Mouse (Mus musculus) right cerebral cortex, postnatal 4 days (tissue): Measurements from ENCODE around the gene Gm7029.
"Not testable (repeated sequence)": the region's sequence is repeated elsewhere in the genome, so short reads cannot be mapped to it uniquely, and the experiment has no call there.

ENCODE experiments used
- DNase-seq: peaks from one replicate; pipeline ENCODE4 v3.0.0-alpha.2; 2022

The Gm7029 gene

GRCm38 (mm10) chr17:33892429-33892828 is 18.8 kb downstream of the Gm7029 start:
- no peak for DNase-seq

GRCm38 (mm10) chr17:33893011-33893410 is 19.4 kb downstream of the Gm7029 start:
- not testable (repeated sequence) for DNase-seq

GRCm38 (mm10) chr17:33897114-33897794 is 23.6 kb downstream of the Gm7029 start:
- no peak for DNase-seq

DNA sequence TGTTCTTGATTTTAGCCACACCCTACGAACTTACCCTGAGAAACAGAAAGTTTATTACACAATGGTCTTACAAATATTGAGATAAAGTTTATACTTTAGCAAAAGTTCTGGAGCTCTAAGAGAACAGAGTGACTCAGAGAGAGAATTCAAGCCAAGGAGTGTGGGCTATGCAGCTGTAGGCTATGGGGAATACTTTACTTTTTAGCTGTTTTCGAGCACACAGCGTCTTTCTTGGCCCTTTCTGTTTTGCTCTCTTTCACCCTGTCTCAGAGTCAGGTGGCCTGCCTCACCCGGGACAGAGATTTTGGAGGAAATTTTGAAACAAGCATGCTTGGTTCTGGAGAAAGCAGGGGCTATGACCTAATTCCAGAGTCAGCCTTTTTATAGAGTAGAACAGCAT is 24.6 kb downstream of the Gm7029 start:
- DNase-seq, result not testable (repeated sequence)

- no peak for DNase-seq
These were observed 26.0 kb downstream of the Gm7029 start for GRCm38 (mm10) chr17:33899642-33900041.

DNA sequence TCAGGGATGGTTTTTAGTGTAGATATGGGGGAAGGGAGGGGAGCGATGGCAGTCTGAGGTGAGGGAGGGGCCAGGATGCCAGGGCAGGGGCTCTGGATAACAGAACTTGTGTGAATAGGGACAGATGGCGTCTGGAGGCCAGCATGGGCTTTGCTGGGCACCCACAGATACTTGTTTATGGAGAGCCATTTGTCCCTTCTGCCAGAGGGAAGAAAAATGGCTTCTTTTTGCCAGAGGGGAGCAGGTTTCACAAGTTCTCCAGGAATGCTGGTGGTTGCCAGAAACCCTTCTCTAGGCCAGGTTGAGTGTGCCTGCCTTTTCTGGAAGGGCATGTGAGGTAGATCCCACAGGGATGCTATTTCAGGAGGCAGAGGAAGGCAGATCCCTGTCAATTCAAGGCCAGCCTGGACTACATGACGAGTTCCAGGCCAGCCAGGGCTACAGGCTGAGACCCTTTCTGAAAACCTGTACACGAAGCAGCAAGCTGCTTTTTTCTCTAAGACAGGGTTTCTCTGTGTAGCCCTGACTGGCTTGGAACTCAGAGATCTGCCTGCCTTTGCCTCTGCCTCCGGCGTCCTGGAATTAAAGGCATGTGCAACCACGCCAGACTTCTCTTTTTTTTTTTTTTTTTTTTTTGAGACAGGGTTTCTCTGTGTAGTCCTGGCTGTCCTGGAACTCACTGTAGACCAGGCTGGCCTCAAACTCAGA is 26.8 kb downstream of the Gm7029 start:
- no peak for DNase-seq

- no peak for DNase-seq
These were observed 27.3 kb downstream of the Gm7029 start for GRCm38 (mm10) chr17:33900989-33901314.

GRCm38 (mm10) chr17:33901653-33902052 is 28.0 kb downstream of the Gm7029 start:
- DNase-seq, result no peak

- no peak for DNase-seq
These were observed 28.4 kb downstream of the Gm7029 start for GRCm38 (mm10) chr17:33902079-33902478.

GRCm38 (mm10) chr17:33902491-33902890 is 28.9 kb downstream of the Gm7029 start:
- DNase-seq, result no peak

- not testable (repeated sequence) for DNase-seq
These were observed 30.4 kb downstream of the Gm7029 start for GRCm38 (mm10) chr17:33903911-33904651.

DNA sequence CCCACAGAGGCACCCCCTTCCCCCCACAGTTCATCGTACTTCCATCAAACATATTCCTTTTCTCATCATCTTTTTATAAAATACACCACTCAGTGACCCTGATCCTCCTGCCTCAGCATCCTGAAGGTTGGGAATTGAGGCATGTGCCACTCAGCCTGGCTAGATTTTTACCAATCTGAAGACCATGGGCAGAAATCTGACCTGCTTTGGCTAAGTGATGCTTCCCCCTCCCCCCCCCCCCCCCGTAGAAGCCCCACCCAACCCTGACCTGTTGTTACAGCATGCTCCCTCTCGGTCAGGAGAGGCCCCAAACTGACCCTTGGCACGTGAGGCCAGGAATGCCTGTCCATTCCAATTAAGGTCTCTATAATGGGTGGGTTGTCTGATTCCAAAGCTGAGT is 31.2 kb downstream of the Gm7029 start, which contains the start of gene Platr17:
Gene Platr17, plus strand, starts transcription at position 301 of the 400 bp plus-strand sequence.
- DNase-seq, result not testable (repeated sequence)

DNA sequence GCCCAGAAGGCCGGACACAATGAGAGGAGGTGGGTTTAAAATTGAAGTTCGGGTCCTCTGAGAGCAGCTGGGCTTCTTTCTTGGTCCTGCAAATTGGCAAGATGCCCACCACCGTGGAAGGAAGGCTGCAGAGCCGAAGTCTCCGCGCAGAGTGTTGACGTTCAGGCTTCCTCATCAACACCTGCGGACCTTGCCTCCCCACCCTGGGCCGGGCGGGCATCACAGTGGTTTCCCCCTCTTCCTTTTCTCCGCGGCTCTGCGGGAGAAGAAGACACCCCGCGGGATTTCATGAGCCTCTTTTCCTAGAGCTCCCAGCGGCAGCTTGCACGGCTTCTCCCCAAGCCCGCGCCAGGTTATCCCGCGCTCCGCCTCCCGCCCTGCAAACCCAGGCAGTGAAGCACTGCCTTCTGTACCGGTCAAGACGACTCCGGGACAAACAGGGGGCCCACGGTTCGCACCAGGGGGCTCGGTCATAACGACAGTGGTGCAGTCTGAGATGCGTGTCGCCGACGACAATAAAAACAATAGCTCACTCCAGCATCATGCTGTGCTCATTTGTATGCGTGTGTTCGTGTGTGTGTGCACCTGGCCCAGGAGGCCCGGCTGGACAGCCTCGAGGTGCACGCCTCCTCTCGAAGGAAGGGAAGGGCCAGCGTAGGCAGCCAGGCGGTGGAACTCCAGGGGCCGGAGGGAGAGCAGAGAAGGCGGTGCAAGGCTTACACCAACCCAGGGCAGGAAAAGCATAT is 34.9 kb downstream of the Gm7029 start:
- peak; percentile 71 for DNase-seq

- peak; percentile 97 for DNase-seq
These were observed 35.6 kb downstream of the Gm7029 start, which contains the start of gene Daxx for GRCm38 (mm10) chr17:33909077-33909868. Gene Daxx, plus strand, starts transcription at chr17:33909414.

DNA sequence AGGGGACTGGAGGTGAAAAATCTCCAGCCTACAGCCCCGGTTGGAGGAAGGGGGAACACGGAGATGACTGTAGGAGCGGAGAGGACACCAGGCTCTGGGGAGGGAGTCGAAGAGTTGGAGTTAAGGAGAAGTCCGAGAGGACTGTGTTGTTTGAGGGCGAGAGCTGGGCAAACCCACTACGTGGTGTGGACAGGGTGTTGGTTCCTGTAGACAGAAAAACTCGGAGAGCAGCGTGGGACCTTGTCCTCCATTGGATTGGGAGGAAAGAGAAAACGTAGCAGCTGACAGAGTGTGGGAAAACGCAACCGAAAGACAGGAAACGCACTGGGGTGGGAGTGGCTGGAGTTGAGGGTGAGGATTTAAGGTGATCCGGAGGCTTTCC is 36.2 kb downstream of the Gm7029 start:
- no peak for DNase-seq

DNA sequence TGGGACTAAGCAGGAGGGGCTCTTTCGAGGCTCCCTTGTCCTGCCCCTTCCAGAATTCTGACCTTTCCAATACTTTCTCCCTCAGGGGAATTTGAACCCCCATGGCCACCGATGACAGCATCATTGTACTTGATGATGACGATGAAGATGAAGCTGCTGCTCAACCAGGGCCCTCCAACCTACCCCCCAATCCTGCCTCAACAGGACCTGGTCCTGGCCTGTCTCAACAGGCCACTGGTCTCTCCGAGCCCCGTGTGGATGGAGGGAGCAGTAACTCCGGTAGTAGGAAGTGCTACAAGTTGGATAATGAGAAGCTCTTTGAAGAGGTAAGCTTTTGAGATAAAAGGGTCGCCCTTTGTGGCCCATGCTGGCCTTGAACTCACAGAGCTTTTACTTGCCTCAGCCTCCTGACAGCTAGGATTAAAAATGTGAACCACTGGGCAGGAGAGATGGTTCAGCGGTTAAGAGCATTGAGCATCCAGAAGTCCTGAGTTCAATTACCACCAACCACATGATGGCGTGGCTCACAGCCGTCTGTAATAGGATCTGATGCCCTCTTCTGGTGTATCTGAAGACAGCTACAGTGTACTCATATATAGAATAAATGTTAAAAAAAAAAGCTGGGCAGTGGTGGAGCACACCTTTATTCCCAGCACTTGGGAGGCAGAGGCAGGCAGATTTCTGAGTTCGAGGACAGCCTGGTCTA is 36.9 kb downstream of the Gm7029 start:
- no peak for DNase-seq

- DNase-seq, result no peak
These were observed 37.6 kb downstream of the Gm7029 start for GRCm38 (mm10) chr17:33911052-33911812.

- DNase-seq, result no peak
These were observed 38.3 kb downstream of the Gm7029 start for GRCm38 (mm10) chr17:33911813-33912414.

DNA sequence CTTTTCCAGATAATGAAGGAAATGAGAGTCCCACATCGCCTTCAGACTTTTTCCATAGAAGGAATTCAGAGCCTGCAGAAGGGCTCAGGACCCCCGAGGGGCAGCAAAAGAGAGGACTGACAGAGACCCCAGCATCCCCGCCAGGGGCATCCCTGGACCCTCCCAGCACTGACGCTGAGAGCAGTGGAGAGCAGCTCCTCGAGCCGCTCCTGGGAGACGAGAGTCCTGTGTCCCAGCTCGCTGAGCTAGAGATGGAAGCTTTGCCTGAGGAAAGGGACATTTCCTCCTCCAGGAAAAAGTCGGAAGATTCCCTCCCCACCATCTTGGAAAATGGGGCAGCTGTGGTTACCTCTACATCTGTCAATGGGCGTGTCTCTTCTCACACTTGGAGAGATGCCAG is 39.6 kb downstream of the Gm7029 start:
- no peak for DNase-seq

- no peak for DNase-seq
These were observed 40.3 kb downstream of the Gm7029 start for GRCm38 (mm10) chr17:33913905-33914304.
